Mouse (Mus musculus) telencephalon, adult 2 months (tissue): ENCODE data around the gene E2f4.

ENCODE experiments used
- DNase-seq: peaks from one replicate; pipeline ENCODE4 v3.0.0-alpha.2; 2011; ENCODE audit warnings: low read depth, low spot score

Gene E2f4

GRCm38 (mm10) chr8:105315073-105315769, 17.8 kb downstream of the E2f4 start:
- DNase-seq: no peak

GRCm38 (mm10) chr8:105317941-105318340, 20.5 kb downstream of the E2f4 start:
- DNase-seq: no peak

- no peak for DNase-seq
Measured at GRCm38 (mm10) chr8:105318662-105319190, 21.3 kb downstream of the E2f4 start.

GRCm38 (mm10) chr8:105323183-105323582, 25.7 kb downstream of the E2f4 start:
- no peak for DNase-seq

GRCm38 (mm10) chr8:105325641-105326093, 28.2 kb downstream of the E2f4 start:
- no peak for DNase-seq

- peak; percentile 95 for DNase-seq
Measured at GRCm38 (mm10) chr8:105326141-105326672, 28.7 kb downstream of the E2f4 start, which contains the start of the genes Lrrc29 and Tmem208. TSS of gene Lrrc29 (minus strand) at chr8:105326278. TSS of gene Tmem208 (plus strand) at chr8:105326354.

GRCm38 (mm10) chr8:105326968-105327367, 29.5 kb downstream of the E2f4 start:
- DNase-seq: no peak

- no peak for DNase-seq
Measured at GRCm38 (mm10) chr8:105330325-105330724, 32.9 kb downstream of the E2f4 start.

GRCm38 (mm10) chr8:105331469-105331868, 34.0 kb downstream of the E2f4 start:
- no peak for DNase-seq

- no peak for DNase-seq
Measured at GRCm38 (mm10) chr8:105331931-105332330, 34.5 kb downstream of the E2f4 start.

GRCm38 (mm10) chr8:105332523-105332922, 35.1 kb downstream of the E2f4 start:
- no peak for DNase-seq

GRCm38 (mm10) chr8:105336373-105337130, 39.1 kb downstream of the E2f4 start:
- DNase-seq: no peak

GRCm38 (mm10) chr8:105338992-105339391, 41.5 kb downstream of the E2f4 start:
- DNase-seq: no peak

- no peak for DNase-seq
Measured at GRCm38 (mm10) chr8:105339886-105340635, 42.6 kb downstream of the E2f4 start.

GRCm38 (mm10) chr8:105341399-105341798, 43.9 kb downstream of the E2f4 start:
- DNase-seq: no peak

- DNase-seq: no peak
Measured at GRCm38 (mm10) chr8:105342768-105343167, 45.3 kb downstream of the E2f4 start.

- no peak for DNase-seq
Measured at GRCm38 (mm10) chr8:105343791-105344574, 46.5 kb downstream of the E2f4 start.

- DNase-seq: no peak
Measured at GRCm38 (mm10) chr8:105345061-105345975, 47.9 kb downstream of the E2f4 start.

GRCm38 (mm10) chr8:105346611-105347427, 49.4 kb downstream of the E2f4 start:
- DNase-seq: no peak
